Mouse (Mus musculus) olfactory bulb, adult 2 months (tissue): Measurements from ENCODE around the gene Fam161a. TPM values are rescaled to one million over a fixed set of nuclear protein-coding genes. Genes with fewer than 3 reads are reported as not detected.
A peak's percentile ranks its signal among the peaks of the same experiment; 100 is the strongest.

Experiments
- H3K27ac ChIP-seq: fragments of 200-500 bp; 2 replicates; pipeline ENCODE4 v1.5.1; 2012; ENCODE audit warnings: low read depth, low read length; ENCODE audit not compliant: insufficient read depth
- H3K4me1 ChIP-seq: fragments of 200-500 bp; 2 replicates; pipeline ENCODE4 v1.6.1; 2012; ENCODE audit warnings: low read length; ENCODE audit not compliant: control insufficient read depth, insufficient read depth
- H3K4me3 ChIP-seq: fragments of 200-500 bp; 2 replicates; pipeline ENCODE4 v1.5.1; 2012; ENCODE audit warnings: mild to moderate bottlenecking, low read depth, low read length, moderate library complexity; ENCODE audit not compliant: insufficient read depth
- CTCF ChIP-seq: fragments of 200-500 bp; IDR thresholded peaks from 2 replicates; pipeline ENCODE4 v1.5.1; 2012; ENCODE audit warnings: low read depth, mild to moderate bottlenecking, low read length, moderate library complexity; ENCODE audit not compliant: insufficient read depth
- POLR2A ChIP-seq: fragments of 200-500 bp; IDR thresholded peaks from 2 replicates; pipeline ENCODE4 v1.6.1; 2012; ENCODE audit warnings: mild to moderate bottlenecking, low read depth, low read length, moderate library complexity; ENCODE audit not compliant: insufficient read depth
- WGBS: fragments of 180-500 bp; shearing (Covaris S2); methylation state at CpG from one replicate; pipeline ENCODE4 v1.1.7; 2018; 5-methylcytosine and 5-hydroxymethylcytosine counted together
- polyA plus RNA-seq: library from polyadenylated mRNA; stranded (reverse); fragments of >200 nt; gene quantifications from 2 replicates; pipeline ENCODE4 v1.2.4, GENCODE M21; 2012; ENCODE audit warnings: low replicate concordance; ENCODE audit not compliant: missing spikeins, insufficient read depth, insufficient read length

The Fam161a gene
- polyA plus RNA-seq, 1 experiment, result not detected

- no peak for TF ChIP-seq POLR2A
- TF ChIP-seq CTCF, result no peak
- Histone ChIP-seq H3K4me3 (no peak overlapping the region), H3K27ac (no peak overlapping the region), H3K4me1 (peaks cover 2% of the 10 kb centered on the region; the same call in 1 of the 2 replicates)
- WGBS, result 39% methylated on average over 2 of the region's 2 CpGs
Measured at GRCm38 (mm10) chr11:22987357-22987756, 20.0 kb upstream of the Fam161a start.

GRCm38 (mm10) chr11:22989786-22990185, 17.5 kb upstream of the Fam161a start:
- H3K27ac ChIP-seq, result no peak overlapping the region
- 42% methylated on average over 1 of the region's 1 CpGs for WGBS
- H3K4me1 ChIP-seq, result peaks cover 2% of the 10 kb centered on the region; the same call in 1 of the 2 replicates
- H3K4me3 ChIP-seq, result no peak overlapping the region
- TF ChIP-seq CTCF (no peak), POLR2A (no peak)

GRCm38 (mm10) chr11:22990393-22991126, 16.8 kb upstream of the Fam161a start, which contains the start of gene Cct4:
Cct4 (plus strand) TSS chr11:22990519.
- Histone ChIP-seq H3K4me3 (peak within 1 kb of the TSS; percentile 74), H3K4me1 (peaks cover 2% of the 10 kb centered on the region; the same call in 1 of the 2 replicates), H3K27ac (peak within 1 kb of the TSS; percentile 66; the same call in 1 of the 2 replicates)
- under 1% methylated on average over 66 of the region's 66 CpGs for WGBS
- no peak for TF ChIP-seq CTCF
- peak; percentile 81 for TF ChIP-seq POLR2A

DNA sequence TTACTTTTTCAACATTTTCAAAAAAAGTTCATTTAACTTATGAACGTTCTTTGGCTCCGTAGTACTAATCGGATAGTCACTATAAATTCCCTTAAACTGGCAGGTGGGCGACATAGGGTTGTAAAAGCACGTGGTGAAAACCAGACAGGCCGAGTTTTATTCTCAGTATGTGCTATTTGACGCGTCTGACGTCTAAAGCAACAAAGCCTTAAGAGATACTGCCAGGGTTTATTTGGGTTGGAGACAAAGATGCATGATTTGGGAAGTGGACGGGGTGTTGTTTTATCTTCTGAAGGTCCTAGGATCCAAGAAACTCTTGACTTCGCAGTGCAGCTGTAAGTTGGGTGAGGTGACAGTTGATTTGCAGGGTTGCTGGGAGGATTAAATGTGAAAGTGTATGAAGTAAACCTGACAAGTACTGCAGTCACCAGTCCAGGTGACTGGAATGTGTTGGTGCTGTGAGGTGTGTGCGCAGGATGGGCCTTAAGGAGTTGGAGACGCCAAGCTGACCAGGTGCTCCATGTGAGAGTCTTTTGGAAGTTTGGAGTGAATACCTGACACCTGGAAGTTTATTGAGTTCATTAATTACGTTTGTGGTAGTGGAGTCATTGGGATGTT, 16.0 kb upstream of the Fam161a start:
- TF ChIP-seq CTCF, result no peak
- no peak for TF ChIP-seq POLR2A
- H3K27ac ChIP-seq, result no peak overlapping the region
- H3K4me3 ChIP-seq, result peak overlapping the region; percentile 28; the same call in 1 of the 2 replicates
- 11% methylated on average over 14 of the region's 14 CpGs for WGBS
- peaks cover 2% of the 10 kb centered on the region; the same call in 1 of the 2 replicates for H3K4me1 ChIP-seq

GRCm38 (mm10) chr11:22994271-22994670, 13.1 kb upstream of the Fam161a start:
- no peak for TF ChIP-seq POLR2A
- TF ChIP-seq CTCF, result no peak
- H3K4me3 ChIP-seq, result no peak overlapping the region
- H3K4me1 ChIP-seq, result peaks cover 2% of the 10 kb centered on the region; the same call in 1 of the 2 replicates
- 81% methylated on average over 2 of the region's 2 CpGs for WGBS
- no peak overlapping the region for H3K27ac ChIP-seq

DNA sequence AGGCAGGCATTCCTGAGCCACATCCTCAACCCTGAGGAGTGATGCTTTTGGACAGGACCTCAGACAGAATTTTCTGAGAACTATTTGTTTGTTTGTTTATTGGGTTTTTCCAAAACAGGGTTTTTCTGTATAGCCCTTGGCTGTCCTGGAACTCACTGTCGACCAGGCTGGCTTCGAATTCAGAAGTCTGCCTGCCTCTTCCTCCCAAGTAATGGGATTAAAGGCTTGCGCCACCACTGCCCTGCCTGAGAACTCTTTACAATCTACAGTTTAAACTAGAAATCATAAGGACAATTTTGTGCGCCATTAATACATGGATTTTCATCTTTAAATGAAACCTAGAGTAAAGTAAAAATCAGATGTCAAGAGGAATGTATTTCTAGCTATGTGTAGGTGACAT, 11.9 kb upstream of the Fam161a start:
- 90% methylated on average over 4 of the region's 4 CpGs for WGBS
- no peak overlapping the region for H3K27ac ChIP-seq
- peaks cover 2% of the 10 kb centered on the region; the same call in 1 of the 2 replicates for H3K4me1 ChIP-seq
- H3K4me3 ChIP-seq, result no peak overlapping the region
- TF ChIP-seq POLR2A (no peak), CTCF (no peak)

DNA sequence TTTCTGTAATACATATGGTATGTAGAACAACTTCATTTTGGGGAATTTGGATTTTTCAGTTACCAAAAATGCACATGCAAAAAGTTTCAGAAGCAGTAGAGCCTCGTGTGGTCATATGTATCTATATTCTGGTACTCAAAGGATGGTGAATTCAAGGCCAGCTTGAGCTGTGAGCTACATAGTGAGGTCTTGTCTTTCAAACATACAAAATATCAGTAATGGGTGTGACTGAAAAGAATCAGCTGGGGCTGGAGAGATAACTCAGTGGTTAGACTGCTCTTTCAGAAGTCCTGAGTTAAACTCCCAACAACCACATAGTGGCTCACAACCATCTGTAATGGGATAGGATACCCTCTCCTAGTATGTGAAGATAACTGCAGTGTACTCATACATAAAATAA, 9.0 kb upstream of the Fam161a start:
- Histone ChIP-seq H3K4me1 (no peaks in the 10 kb centered on the region), H3K4me3 (no peak overlapping the region), H3K27ac (no peak overlapping the region)
- 90% methylated on average over 1 of the region's 1 CpGs for WGBS
- TF ChIP-seq POLR2A (no peak), CTCF (no peak)

DNA sequence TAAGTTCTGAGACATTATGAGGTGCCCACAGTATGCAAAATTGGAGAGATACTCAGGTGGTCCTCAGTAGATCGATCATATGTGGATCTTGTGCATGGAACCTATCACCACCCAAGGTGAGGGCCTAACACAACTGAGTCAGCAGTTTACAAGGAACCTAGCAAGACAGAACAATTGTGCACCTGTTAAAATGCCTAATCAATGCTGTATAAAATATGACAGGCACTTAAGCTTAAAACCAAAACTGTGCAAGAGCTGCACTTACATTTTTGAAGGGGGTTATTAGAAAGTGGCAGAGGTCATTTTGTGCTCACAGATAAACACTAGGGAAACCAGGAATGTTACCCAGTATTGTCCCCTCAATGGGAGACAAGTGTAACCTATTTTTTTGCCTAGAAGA, 2.1 kb upstream of the Fam161a start:
- WGBS, result 85% methylated on average over 1 of the region's 1 CpGs
- TF ChIP-seq POLR2A, result no peak
- no peak for TF ChIP-seq CTCF
- no peak overlapping the region for H3K4me3 ChIP-seq
- no peak overlapping the region for H3K27ac ChIP-seq
- peaks cover 4% of the 10 kb centered on the region; the same call in 1 of the 2 replicates for H3K4me1 ChIP-seq

DNA sequence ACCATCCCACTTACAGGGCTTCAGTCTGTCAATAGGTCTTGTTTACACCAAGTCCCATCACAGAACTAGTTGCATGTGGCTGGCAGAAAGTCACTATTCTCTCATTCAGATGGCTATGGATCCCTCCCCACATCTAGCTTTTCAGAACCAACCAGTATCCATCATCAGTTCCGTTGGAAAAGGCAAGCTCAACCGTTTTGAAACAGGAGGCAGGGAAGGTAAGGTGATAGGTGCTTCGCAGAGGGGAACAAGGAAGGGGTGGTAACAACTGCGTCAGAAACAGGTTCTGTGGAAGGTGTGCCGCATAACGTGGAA, 208 bp upstream of the Fam161a start:
- 12% methylated on average over 6 of the region's 6 CpGs for WGBS
- TF ChIP-seq CTCF, result no peak
- peaks cover 4% of the 10 kb centered on the region; the same call in 1 of the 2 replicates for H3K4me1 ChIP-seq

More for the DNA sequence above, 208 bp upstream of the Fam161a start:
- peak overlapping the region; percentile 65 for H3K4me3 ChIP-seq
- peak overlapping the region; percentile 16 for H3K27ac ChIP-seq
